Mouse (Mus musculus) bone marrow, adult 2 months (tissue): Measurements from ENCODE around the gene Srf.

Source experiments
- CTCF ChIP-seq: fragments of 200-500 bp; IDR thresholded peaks from 2 replicates; pipeline ENCODE4 v1.5.1; 2011; ENCODE audit warnings: low read length, control low read depth; ENCODE audit not compliant: control insufficient read depth, insufficient read depth
- POLR2A ChIP-seq: fragments of 200-500 bp; IDR thresholded peaks from 2 replicates; pipeline ENCODE4 v1.6.1; 2011; ENCODE audit warnings: low read depth, mild to moderate bottlenecking, control low read depth, low read length, borderline replicate concordance; ENCODE audit not compliant: control insufficient read depth

DNA sequence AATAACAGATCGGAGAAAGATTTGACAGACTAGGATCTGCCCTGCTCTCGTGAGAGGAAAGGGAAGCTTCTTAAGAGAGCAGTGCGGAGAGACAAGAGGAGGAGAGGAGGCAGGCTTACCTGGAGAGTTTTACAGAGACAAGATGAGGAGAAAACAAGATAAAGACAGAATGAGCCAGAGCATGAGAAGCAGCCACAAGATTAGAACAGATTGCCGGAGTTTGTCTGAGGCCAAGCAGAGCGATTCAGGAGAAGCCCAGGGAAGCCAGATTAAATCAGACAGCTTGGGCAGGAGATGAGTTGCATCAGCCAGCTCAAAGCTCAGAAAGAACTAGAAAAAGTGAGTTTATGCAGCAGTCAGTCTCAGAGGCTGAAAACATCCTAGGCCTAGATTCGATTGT is 32.9 kb upstream of the Srf start:
- TF ChIP-seq POLR2A: no peak
- TF ChIP-seq CTCF: no peak
